Mouse (Mus musculus) olfactory bulb, adult 2 months (tissue): ENCODE data around the gene Iqsec1.

Experiments
- CTCF ChIP-seq: fragments of 200-500 bp; IDR thresholded peaks from 2 replicates; pipeline ENCODE4 v1.5.1; 2012; ENCODE audit warnings: low read depth, mild to moderate bottlenecking, low read length, moderate library complexity; ENCODE audit not compliant: insufficient read depth
- POLR2A ChIP-seq: fragments of 200-500 bp; IDR thresholded peaks from 2 replicates; pipeline ENCODE4 v1.6.1; 2012; ENCODE audit warnings: mild to moderate bottlenecking, low read depth, low read length, moderate library complexity; ENCODE audit not compliant: insufficient read depth

- TF ChIP-seq CTCF = no peak
- no peak for TF ChIP-seq POLR2A
Observed at GRCm38 (mm10) chr6:90686812-90687211, 301.7 kb downstream of the Iqsec1 start.
